Mouse (Mus musculus): ENCODE measurements around the gene Nop9.

The Nop9 gene

GRCm38 (mm10) chr14:55727889-55728685 is 17.4 kb upstream of the Nop9 start:
- in situ Hi-C loops (cut with MboI; ENCODE audit: unreplicated experiment in 2 of 2) = no loop called here

GRCm38 (mm10) chr14:55730116-55730515 is 15.4 kb upstream of the Nop9 start:
- in situ Hi-C loops (cut with MboI; ENCODE audit: unreplicated experiment in 2 of 2) = no loop called here

- in situ Hi-C loops (cut with MboI; ENCODE audit: unreplicated experiment in 2 of 2) = no loop called here
These were observed 14.9 kb upstream of the Nop9 start for GRCm38 (mm10) chr14:55730531-55731032.

GRCm38 (mm10) chr14:55733889-55734288 is 11.6 kb upstream of the Nop9 start:
- in situ Hi-C loops (cut with MboI; ENCODE audit: unreplicated experiment in 2 of 2) = no loop called here

GRCm38 (mm10) chr14:55734869-55735268 is 10.6 kb upstream of the Nop9 start:
- in situ Hi-C loops (cut with MboI; ENCODE audit: unreplicated experiment in 2 of 2) = no loop called here

- in situ Hi-C loops (cut with MboI; ENCODE audit: unreplicated experiment in 2 of 2) = no loop called here
These were observed 10.2 kb upstream of the Nop9 start for GRCm38 (mm10) chr14:55735334-55735733.

GRCm38 (mm10) chr14:55735758-55736157 is 9.7 kb upstream of the Nop9 start:
- in situ Hi-C loops (cut with MboI; ENCODE audit: unreplicated experiment in 2 of 2) = no loop called here

GRCm38 (mm10) chr14:55737086-55737687 is 8.3 kb upstream of the Nop9 start:
- in situ Hi-C loops (cut with MboI; ENCODE audit: unreplicated experiment in 2 of 2) = no loop called here

GRCm38 (mm10) chr14:55743711-55744110 is 1.8 kb upstream of the Nop9 start:
- in situ Hi-C loops (cut with MboI; ENCODE audit: unreplicated experiment in 2 of 2) = loop anchor here (5.0 kb wide), 1 partner anchor 61 kb away; the partner anchor contains the start of gene Tinf2 (in 2 of the 2)

- in situ Hi-C loops (cut with MboI; ENCODE audit: unreplicated experiment in 2 of 2) = no loop called here
These were observed 356 bp downstream of the Nop9 start for GRCm38 (mm10) chr14:55745861-55746237.

- in situ Hi-C loops (cut with MboI; ENCODE audit: unreplicated experiment in 2 of 2) = no loop called here
These were observed 1.8 kb downstream of the Nop9 start for GRCm38 (mm10) chr14:55747051-55747847.

GRCm38 (mm10) chr14:55757566-55757965 is 12.1 kb downstream of the Nop9 start:
- in situ Hi-C loops (cut with MboI; ENCODE audit: unreplicated experiment in 2 of 2) = loop anchor here (10.0 to 25.0 kb wide), 3 partner anchors 263 to 653 kb away; partner anchors contain the start of genes Ap1g2 (in 2 of the 2), Carmil3 (in 1 of the 2) and Jph4 (in 1 of the 2)

GRCm38 (mm10) chr14:55758363-55758784 is 12.9 kb downstream of the Nop9 start, which contains the start of gene Cideb:
TSS of gene Cideb (minus strand) at chr14:55758458.
- in situ Hi-C loops (cut with MboI; ENCODE audit: unreplicated experiment in 2 of 2) = loop anchor here (10.0 to 25.0 kb wide), 3 partner anchors 264 to 654 kb away; partner anchors contain the start of genes Ap1g2 (in 2 of the 2), Carmil3 (in 1 of the 2) and Jph4 (in 1 of the 2)

GRCm38 (mm10) chr14:55760156-55760555 is 14.7 kb downstream of the Nop9 start:
- in situ Hi-C loops (cut with MboI; ENCODE audit: unreplicated experiment in 2 of 2) = loop anchor here in 1 of 2 experiments (25.0 kb wide), 1 partner anchor 648 kb away; the partner anchor contains the start of genes Ap1g2 and Jph4

- in situ Hi-C loops (cut with MboI; ENCODE audit: unreplicated experiment in 2 of 2) = loop anchor here in 1 of 2 experiments (25.0 kb wide), 1 partner anchor 649 kb away; the partner anchor contains the start of genes Ap1g2 and Jph4
These were observed 15.7 kb downstream of the Nop9 start, which contains the start of gene Ltb4r2 for GRCm38 (mm10) chr14:55761163-55761562. TSS of gene Ltb4r2 (plus strand) at chr14:55761428.

GRCm38 (mm10) chr14:55762001-55762821 is 16.7 kb downstream of the Nop9 start:
- in situ Hi-C loops (cut with MboI; ENCODE audit: unreplicated experiment in 2 of 2) = loop anchor here in 1 of 2 experiments (25.0 kb wide), 1 partner anchor 650 kb away; the partner anchor contains the start of genes Ap1g2 and Jph4

- in situ Hi-C loops (cut with MboI; ENCODE audit: unreplicated experiment in 2 of 2) = loop anchor here in 1 of 2 experiments (25.0 kb wide), 1 partner anchor 651 kb away; the partner anchor contains the start of genes Ap1g2 and Jph4
These were observed 17.7 kb downstream of the Nop9 start for GRCm38 (mm10) chr14:55763166-55763565.

GRCm38 (mm10) chr14:55765696-55766095 is 20.2 kb downstream of the Nop9 start, which contains the start of gene Ltb4r1:
TSS of gene Ltb4r1 (plus strand) at chr14:55765962.
- in situ Hi-C loops (cut with MboI; ENCODE audit: unreplicated experiment in 2 of 2) = loop anchor here in 1 of 2 experiments (25.0 kb wide), 1 partner anchor 653 kb away; the partner anchor contains the start of genes Ap1g2 and Jph4

Measured in v-Abl transformed pro-B cells (cell line).